Mouse (Mus musculus) brain, embryonic 18.5 days (tissue): ENCODE data around the gene Phldb2.

Source experiments
- DNase-seq: peaks from one replicate; pipeline ENCODE4 v3.0.0-alpha.2; 2012; ENCODE audit warnings: low read depth, low spot score

Phldb2 gene

DNA sequence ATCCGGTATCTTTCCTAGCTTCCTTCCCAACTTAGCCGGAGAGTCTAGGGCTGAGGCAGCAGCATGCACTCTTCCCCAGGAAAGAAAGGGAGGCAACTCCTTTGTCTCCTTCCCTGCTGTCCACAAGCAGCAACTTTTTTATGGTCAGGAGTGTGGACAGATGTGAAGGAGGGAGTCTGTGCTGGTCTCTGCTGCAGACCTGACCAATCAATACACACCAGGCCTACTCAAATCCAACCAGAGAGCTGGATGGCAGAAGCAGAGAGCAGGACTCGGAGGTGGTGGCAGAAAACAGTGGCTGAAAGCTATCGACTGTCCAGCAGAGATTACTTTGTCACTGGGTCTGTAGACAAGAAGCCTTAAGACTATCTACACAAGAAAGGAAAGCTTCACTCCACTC, at the start of gene Phldb2:
Gene Phldb2, minus strand, starts transcription at position 205 of the 400 bp plus-strand sequence.
- no peak for DNase-seq

DNA sequence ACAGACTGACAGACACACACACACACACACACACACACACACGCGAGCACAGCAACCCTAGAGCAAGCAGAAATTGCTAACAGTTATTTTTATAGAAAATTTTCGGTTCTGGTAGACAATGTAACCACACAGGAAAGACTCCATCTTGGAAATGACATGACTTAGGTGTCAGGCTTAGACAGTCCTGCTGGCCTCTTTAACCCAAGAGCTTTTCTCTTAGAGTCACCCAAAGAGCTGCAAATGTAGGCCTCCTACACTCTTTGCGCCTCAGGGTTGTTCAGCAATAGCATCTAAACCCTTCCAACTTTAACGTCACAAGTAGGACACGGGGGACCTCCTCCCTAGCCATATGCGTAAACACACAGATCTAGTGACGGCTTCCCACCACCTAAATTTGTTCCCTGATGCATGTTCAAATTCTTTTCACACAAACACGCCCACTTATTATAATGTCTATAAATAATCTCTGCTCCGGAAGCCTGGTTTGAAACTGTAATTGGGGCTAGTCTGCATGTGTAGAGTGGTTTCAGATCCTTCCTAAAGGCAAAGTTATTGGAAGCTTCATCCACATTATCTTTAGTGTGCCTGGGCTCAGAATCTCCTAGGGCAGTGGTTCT, 48.3 kb upstream of the Phldb2 start:
- DNase-seq: no peak

DNA sequence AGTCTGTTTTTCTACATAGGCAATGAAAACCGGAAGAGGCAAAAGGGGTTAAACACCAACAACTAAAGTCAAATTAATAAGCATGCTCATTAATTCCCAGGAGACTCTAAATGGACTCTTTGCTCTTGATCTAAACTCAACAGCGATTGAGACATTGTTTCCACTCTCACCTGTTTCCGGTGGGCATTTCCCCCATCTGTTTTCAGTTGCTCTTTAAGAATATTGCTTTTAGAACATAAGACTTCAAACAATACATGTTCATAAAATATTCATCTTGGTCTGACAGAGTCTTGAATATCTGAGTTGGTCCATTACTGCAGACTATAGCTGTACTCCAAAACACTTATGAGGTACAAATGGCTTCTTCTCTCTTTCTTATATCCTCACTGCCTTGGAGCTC, 47.6 kb upstream of the Phldb2 start:
- no peak for DNase-seq

DNA sequence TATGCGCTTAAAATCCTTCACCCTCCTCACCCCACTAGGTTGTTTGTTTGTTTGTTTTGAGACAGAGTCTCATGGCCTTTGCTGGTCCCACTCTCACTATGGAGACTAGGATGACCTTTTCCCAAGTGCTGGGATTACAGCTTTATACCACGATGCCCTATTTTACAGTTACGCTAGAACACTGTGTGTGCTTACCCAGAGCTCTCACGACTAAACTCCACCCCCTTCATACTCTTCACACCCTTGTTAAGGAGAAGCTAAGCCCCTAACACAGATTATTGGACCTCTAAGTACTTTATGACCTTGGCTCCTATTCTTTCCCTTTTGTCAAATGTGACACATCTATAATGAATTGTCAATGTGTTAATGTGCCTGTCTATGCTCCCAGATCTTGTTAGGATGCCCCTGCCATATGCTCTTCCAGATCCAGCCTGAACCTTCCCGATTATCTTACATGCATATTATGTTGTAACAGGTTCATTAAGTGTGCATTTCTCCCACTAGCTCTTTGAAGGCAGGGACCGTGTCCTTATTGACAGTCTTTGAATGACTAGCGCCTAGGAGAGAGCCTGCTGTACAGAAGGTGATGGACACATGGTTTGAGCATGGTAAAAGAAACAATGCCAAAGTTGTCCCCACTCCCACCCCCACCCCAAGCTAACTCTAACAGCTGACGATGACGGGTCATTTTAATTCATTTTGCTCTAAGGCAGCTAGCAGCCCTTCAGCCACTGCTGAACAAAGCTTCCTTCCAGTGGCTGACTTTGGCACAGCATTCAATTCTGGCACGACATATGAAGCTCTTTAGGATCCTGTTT, 46.2 kb upstream of the Phldb2 start:
- DNase-seq: no peak

DNA sequence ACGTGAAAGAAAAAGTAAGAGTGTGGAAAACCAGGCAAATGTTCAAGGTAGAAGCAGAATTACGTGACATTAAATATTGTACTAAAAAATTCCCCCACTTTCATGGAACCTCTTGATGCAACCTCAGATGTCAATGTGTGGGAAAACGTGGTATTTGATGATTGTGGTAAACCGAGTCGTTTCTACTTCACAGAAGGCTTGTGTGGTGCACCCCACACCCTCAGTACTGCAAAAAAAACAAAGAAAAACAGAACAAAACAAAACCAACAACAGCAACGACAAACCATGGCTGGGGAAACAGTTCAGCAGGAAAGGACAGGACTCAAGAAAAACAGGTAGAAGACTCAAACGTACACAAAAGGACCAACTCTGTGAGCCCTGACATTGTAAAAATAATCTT, 44.8 kb upstream of the Phldb2 start:
- DNase-seq: no peak

DNA sequence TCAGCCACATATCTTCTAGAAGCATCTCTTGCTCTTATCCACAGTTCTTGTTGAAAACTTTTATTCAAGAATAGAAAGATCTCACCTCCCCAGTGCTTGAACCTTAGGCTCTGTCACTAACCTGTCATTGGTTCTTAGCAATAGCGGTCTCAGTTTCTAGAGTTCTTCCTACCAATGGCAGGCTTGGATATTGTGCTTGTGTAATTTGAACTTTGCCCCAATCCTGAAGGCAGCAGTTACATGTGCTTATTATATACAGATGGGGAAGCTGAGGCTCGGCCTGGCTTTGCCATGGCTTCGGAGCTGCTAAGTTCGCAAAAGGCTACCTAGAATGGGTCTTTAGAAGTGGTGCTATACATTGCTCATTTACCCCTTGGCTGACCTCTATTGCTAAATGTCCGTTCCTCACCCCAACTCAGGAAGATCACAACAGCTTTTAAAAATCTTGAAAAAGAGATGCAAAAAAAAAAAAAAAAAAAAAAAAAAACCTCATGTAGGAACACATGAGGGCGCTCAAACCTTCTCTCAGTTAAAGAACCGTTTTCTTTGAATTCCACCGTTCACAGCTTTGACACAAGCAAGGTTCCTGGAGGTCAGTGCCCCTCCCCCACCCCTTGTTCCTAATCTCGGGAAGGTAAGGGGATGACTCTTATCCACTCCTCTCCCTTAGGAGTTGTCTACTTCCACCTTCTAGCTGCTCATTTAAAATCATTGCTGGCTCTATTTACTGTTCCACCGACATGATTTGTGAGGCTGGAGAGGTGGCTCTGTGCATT, 37.7 kb upstream of the Phldb2 start:
- DNase-seq: no peak

DNA sequence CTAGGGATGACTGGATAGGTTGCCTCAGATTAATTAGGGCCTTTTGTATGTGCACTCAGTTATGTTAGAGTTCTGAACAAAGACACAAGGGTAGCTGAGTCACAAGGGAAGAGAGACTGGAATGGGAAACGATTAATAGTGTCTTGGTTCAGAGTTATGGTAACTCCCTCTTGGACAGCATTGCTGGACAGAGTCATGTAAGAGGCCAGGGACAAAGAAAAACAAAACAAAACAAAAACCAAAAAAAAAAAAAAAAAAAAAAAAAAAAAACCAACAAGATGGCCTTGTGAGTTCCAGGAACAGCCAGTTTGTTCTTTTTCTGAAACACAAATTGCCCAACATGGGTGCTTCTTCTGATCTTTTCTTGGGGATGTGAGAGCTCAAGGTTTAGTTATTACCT, 32.8 kb upstream of the Phldb2 start:
- DNase-seq: no peak

DNA sequence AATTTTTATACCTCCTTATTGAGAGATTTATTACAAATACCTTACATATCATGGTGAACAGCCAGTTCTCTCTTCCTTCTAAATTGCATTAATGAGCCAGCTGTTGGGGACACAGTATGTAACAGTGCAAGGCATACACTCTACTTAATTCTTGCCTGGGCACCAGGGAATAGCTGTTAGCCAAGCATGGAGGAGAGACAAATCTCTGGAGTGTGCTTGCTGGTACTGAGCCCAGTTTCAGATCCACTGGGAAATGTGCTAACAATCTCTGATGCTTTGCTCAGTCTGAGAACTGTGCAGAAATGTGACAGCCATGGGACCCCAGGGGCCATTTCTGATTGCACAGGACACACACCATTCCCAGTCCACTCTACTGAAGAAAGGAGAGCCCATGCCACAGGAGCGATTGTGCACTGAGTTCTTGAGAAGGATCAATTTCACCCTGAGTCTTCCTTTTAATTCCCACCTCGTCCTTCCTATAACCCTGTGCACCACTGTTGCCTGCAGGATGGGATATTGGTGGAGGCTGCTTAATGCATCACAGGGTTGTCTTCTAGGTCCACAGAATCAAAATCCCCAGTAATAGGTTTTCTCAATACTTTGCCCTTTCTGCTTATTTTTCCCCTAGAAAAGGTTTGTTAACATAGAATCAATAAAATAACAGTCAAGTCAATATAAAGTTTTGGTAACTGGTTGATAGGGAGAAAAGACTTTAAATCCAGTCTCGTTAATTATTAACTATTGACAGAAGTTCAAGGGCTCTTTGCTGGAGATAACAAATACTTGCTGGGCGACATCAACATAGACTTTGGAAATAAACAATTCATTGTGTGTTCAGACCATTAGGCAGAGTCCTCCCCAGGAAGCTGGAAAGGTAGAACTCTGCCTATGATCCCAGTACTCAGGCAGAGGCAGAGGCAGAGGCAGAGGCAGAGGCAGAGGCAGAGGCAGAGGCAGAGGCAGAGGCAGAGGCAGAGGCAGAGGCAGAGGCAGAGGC, 31.5 kb upstream of the Phldb2 start:
- DNase-seq: no peak

DNA sequence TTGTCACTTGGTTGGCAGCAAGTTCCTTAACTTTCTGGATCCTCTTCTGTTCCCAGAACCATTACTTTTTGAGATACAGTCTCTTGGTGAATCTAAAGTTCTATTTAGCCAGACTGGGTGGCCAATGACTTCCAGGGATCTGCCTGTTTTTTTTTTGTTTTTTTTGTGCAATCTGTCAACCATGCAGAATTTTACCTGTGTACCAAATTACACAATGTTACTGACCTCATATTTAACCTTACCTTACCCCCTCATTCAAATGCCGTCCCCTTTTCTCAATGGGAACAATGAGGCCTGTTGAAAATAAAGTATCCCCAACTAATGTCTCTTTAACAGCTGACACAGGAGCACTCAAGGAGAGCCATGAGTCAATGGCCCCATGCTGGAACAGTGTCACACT, 22.9 kb upstream of the Phldb2 start:
- DNase-seq: no peak

DNA sequence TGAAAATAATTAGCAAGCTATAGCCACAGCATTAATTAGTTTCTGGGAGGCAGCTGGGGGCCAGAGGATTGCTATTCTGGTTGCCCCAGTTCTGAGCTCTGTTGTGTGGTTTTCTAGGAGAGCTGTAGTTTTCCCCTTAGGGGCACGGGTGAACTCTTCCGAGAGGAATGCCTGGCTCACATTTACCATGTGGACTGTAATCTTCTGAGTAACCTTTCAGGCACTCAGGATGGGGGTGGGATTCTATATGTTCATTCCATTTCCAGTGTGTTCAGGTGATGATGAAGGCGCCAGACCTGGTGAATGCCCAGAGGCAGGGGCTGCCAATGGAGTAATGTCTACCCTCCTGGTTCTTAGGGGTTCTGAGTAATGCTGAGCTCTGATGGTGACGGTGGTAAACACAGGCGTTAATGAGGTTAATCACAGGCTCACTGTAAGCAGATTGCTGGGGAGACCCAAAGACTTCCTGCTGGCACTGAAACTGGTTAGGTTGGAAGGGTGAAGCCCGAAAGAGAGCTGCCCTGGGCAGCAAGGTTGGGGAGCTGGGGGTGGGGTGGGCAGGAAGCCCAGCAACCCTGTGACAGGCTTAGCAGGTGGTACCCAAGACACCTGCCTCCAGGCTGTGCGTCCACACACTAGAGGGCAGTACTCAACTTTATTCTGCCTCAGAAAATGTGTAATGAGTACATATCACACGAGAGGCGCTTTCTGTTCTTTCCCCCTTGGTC, 20.7 kb upstream of the Phldb2 start:
- DNase-seq: no peak

DNA sequence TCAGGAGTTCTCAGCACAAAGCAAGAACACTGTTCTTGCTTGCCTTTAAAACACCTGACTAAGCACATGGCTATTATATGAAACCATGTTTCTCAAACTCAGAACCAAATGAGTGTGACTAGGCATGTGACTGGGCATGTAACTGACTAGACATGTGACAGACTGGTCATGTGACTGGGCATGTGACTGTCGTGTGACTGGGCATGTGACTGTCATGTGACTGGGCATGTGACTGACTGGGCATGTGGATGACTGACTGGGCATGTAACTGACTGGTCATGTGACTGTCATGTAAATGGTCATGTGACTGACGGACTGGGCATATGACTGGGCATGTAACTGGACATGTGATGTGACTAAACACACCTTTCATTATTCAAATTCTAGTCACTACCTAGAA, 16.8 kb upstream of the Phldb2 start:
- no peak for DNase-seq

DNA sequence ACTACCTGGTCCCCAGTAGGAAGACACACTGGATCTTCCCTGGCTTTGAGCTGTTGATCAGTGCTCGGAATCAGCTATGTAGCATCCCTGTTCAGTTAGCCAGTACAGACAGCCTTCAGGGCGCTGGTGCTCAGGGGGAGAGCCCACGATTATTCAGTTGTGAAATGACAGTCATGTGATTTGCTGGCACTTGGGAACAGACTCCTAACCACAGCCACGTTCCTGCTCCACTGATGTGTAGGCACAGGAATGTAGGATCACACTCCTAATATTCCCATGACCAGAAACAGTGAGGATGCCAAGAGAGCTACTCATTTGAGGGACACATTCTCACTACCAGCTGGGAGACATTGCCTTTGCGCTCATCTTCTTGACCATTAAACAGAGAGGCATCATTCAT, 15.3 kb upstream of the Phldb2 start:
- DNase-seq: no peak

DNA sequence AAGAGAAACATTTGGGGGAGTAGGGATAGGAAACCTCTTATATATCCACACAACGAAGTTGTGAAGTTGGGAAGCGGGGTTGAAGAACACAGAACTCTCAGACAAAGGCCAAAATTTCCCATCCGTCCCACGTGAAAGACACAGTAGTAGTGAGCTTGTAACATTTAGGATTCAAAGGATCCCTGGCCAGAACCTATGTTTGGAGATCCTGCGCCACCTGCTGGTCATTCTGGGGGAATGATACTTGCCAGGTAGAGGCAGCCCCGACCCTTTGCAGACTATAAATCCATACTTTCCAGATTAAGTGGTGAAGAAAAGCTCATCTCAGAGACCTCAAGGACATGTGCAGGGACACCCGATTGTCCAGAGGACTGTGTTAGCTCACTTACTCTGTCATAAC, 14.1 kb upstream of the Phldb2 start:
- DNase-seq: peak; percentile 37

DNA sequence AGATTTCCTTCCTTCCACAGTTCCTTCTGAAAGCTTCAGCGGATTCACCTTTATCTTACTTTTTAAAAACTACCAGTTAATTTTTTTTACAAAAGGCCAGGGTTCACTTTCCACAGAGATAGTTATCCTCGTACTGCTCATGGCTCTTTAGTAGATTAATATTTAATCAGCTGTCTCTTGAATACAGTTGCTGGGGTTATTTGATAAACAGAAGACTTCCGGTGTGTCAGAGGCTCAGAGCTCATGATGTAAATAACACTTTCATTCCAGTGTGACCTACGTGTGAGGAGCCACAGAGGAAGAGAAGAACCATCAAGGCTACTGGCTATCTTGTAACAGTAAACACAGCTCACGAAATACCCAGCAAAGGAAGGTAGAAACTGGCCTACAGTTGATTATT, 13.2 kb upstream of the Phldb2 start:
- DNase-seq: no peak

DNA sequence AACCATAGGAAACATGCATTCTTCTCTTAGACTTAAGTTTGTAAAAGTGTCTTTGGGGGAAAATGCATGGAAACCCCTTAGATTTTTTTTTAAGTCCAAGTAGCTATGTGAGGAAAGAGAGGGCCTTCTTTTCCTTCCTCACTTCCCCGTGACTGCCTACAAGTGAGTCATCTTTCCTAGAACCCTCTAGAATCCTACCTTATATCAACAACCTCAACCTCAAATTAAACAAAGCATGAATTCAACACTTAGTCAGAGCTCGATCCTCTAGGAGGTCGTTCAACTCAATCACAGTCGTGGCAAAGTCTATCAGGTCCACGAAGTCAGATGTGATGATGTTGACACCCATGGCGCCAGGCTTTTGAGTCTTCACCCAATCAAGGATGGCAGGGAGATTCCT, 11.4 kb upstream of the Phldb2 start:
- no peak for DNase-seq

DNA sequence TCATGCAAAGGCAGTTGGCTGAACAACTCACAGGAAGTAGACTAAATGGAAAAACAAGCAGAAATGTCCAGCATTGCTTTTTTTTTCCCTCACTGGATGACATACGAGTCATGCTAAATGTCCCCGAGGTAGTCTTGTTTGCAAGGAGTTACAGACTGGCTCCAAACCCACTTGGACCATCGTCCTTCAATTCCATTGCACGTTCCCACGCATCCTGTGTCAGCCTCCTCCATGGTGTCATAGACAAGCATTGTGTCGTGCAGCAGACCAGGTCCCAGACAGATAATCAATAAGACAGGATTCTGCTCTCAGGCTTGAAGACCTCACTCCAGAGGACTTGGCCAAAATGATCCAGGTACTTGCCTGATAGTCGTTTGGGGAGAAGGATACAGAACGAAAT, 10.4 kb upstream of the Phldb2 start:
- no peak for DNase-seq

DNA sequence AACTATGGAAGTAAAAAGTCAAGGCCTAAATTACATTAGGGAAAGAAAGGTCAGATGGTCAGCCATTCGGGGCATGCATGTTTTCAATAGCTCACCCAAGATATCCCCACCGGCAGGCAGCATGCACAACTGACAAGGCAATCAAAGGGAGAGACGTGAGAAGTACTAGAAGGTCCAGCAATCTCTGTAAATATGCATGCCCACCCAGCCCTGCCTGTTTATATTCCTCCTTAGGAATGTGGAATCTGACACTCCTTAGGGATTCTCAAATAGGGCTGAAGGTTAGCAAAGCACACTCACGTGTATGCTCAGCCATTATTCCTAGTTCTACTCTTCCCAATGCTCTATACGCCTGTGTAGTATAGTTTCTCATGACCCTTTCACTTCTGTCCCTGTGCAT, 9.7 kb upstream of the Phldb2 start:
- no peak for DNase-seq

DNA sequence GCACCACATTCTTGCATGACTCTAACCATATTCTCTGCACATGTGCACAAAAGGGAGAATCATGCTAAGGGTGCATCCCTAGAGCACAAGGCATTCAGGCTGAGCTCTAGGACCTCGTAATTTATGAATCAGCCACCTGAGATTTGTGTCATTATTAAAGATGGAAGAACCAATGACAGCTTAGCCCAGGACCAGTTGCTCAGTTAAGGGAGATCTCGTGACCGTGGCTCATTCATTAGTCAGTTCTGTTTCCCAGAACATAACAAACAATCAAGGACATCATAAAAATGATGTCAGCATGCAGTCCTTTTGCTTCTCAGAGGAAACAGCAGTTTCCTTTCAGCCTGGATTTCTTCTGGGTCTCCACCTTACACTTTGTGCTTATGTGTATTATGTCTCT, 7.6 kb upstream of the Phldb2 start:
- DNase-seq: no peak

DNA sequence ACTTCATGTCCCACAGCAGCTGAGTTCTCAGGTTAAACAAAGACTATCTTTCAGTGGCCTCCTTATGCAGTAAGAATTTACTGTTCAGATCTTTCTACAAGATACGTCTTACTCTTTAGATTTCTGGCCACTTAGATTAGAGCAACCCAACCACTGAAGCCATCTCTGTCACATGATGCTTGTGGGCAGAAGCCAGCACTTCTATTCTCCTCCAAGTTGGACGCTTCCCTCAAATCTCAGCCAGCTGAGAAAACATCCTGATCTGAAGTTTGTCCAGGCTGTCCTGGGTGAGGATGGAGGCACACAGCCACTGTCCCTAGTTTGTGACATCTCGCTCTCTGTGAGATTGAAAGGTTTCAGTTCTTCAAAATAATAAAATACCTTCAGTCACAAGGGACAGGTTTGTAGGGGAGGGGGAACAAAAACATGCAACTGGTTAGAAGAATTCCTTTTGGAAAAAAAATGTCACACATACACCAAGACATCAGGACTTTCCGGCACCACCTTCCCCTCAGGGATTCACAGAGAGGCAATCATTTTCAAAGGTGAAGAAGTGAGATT, 3.1 kb upstream of the Phldb2 start:
- DNase-seq: no peak

DNA sequence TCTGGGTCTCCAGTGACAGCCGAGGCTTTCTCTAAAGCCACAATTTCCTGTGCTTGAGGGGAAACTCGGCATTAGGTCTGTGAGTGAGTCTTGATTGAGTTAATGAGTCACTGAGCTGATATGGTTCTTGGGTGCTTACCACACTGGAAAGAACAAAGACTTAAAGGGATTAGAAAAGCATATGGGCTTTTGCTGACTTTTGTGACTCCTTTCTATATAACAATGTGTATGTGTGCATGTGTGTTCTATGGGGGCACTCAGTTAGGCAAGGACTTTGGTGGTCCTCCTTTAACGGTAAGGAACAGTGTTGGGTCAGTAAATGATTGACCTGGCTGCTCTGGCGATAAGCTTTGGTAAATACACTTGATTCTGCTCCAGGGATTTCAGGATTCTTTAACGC, 897 bp downstream of the Phldb2 start:
- DNase-seq: no peak

DNA sequence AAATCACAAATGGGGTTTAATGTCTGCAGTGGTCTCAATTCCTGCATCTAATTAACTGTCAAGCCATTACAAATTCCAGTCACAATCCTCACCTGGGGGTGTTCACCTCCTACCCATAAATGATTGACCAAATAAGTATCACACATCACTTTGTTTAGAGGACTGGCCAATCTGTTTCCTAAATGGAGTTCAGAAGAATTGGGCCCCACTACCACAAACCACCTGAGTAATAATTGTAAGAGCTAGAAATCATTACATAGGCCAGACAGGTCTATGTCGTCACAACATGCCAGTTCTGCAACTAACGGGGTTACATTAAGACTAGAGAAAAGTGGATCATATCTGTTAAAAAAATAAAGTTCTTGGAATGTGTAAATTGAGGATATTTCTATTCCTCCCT, 1.4 kb downstream of the Phldb2 start:
- no peak for DNase-seq
